Mouse (Mus musculus) small intestine, adult 2 months (tissue): ENCODE data around the gene Olfr97.

Source experiments
- CTCF ChIP-seq: fragments of 200-500 bp; IDR thresholded peaks from 2 replicates; pipeline ENCODE4 v1.5.1; 2012; ENCODE audit warnings: low read depth, mild to moderate bottlenecking, control low read depth, inconsistent platforms, low read length, moderate library complexity, mixed read lengths; ENCODE audit not compliant: insufficient replicate concordance, insufficient read length; ENCODE audit errors: extremely low read depth
- POLR2A ChIP-seq: fragments of 200-500 bp; IDR thresholded peaks from 2 replicates; pipeline ENCODE4 v1.6.1; 2012; ENCODE audit warnings: low read depth, mild to moderate bottlenecking, control low read depth, inconsistent platforms, low read length, moderate library complexity

DNA sequence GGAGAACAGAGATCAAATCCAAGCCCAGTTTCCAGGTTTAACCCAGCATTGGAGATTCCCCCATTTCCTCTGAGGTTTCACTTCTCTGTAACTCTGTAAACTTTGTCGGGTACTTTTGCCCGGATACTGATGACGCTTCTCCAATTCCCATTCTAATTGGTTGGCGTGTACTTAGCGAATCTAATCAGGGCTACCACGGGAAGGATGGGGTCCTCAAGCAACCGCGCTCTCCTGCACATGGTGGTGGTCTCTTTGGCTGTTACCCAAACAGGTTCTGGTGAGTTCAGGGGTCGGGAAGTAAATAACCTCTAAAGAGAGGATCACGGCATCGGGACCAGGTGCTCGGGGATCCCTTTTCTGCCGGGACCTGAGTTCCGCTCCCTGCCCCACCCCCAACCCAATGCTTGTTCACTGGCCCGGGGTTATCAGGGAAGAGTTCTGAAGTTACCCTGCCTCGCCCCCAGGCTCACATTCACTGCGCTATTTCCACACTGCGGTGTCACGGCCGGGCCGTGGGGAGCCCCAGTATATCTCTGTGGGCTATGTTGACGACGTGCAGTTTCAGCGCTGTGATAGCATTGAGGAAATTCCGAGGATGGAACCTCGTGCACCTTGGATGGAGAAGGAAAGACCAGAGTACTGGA, 33.0 kb upstream of the Olfr97 start, which contains the start of gene H2-M3:
- TF ChIP-seq POLR2A: no peak
- TF ChIP-seq CTCF: no peak
